Mouse (Mus musculus): ENCODE data around the gene Dmgdh. TPM values are rescaled to one million over a fixed set of nuclear protein-coding genes. Genes with fewer than 3 reads are reported as not detected.

The Dmgdh gene
- polyA plus RNA-seq, 1 experiment from 2014 or later = not detected

Small RNA genes within 50 kb of the gene (microRNA-seq; reads per million reads assigned to microRNA genes)
- gene Mir5624 = not detected

Other genes starting within 250 kb of the Dmgdh start
- gene Jmy, start 174.6 kb upstream of the Dmgdh start, polyA plus RNA-seq (2014; fragmentation: Nextera tagmentation; extraction: Ambion mirVana) = 3.4 and 3.5 TPM in 2 replicates
- gene Bhmt, start 36.5 kb upstream of the Dmgdh start, polyA plus RNA-seq (2014; fragmentation: Nextera tagmentation; extraction: Ambion mirVana) = 0.10 TPM in 1 of 2 replicates, not detected in the other
- 0.08 TPM in 1 of 2 replicates, not detected in the other for gene Bhmt2, start 131 bp upstream of the Dmgdh start, polyA plus RNA-seq (2014; fragmentation: Nextera tagmentation; extraction: Ambion mirVana)
- 9.9 and 10.8 TPM in 2 replicates for gene Arsb, start 97.2 kb downstream of the Dmgdh start, polyA plus RNA-seq (2014; fragmentation: Nextera tagmentation; extraction: Ambion mirVana)